Mouse (Mus musculus) thymus, adult 18-20 months (tissue): ENCODE measurements around the gene Stat1.
A peak's percentile ranks its signal among the peaks of the same experiment; 100 is the strongest.

Source experiments
- DNase-seq, 2 experiments: peaks; one replicate each; pipeline ENCODE4 v3.0.0; 2022; ENCODE audit warnings: mixed read lengths in 2 of 2

The Stat1 gene

DNA sequence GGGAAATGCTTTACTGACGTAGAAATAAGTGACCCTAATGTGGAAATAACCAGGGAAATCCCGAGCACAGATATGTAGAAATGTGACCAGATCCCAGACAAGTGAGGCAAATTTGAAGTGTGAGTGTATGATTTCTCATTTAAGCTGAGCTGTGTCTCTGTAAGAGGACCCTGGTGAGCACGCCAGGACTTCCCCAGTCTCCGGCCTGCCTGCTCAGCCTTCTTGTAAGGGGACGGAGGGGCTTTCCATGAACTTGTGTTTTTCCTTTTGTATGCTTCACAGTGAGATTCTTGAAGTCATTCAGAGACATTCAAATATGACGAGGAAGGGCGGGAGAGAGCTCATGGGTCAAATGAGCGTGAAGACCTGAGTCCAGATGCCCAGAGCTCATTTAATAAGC is 14.0 kb downstream of the Stat1 start:
- no peak for DNase-seq

DNA sequence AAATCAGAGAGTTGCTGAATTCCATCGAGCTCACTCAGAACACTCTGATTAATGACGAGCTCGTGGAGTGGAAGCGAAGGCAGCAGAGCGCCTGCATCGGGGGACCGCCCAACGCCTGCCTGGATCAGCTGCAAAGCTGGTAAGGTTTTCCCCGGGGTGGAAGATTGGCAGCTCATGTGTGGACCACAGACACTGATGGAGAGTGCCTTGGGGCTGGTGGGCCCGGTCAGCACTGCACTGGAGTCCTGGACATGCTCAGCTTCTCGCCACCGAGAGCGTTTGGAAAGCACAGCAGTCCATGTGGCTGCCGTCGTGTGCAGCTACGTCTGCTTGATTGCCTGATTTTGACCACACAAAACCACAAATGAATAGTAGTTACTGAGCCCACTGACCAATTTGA is 18.1 kb downstream of the Stat1 start:
- no peak for DNase-seq

DNA sequence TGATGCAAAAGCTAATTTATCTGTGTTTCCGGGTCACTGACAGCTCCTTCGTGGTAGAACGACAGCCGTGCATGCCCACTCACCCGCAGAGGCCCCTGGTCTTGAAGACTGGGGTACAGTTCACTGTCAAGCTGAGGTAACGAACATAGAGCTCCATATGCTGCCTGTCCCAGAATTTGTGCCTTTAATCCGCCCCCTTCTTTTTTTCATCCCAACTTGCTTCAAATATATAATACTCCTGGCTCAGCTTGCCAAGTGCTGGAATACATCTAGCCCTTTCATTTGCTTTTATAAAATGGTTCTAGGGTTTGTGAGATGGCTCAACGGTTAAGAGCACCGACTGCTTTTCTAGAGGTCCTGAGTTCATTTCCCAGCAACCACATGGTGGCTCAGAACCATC is 21.3 kb downstream of the Stat1 start:
- no peak for DNase-seq

DNA sequence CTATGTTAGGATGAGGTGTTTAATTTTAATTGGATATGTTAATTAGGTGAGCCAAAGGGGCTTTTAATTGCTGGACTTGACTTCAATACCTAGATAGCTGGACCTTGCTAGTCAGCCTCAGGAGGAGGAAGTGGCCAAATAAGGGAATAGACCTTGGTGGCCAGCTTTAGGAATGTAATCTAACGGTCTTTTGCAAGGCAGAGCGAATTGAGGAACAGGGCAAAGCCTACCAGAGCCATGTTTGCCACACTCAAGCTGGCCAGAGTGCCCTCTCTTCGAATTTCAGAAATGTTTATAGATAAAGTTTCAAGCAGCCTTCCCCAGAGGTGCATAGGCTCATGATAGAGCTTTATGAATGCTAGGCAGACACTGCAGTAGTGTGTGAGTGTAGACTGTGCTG is 22.2 kb downstream of the Stat1 start:
- no peak for DNase-seq

DNA sequence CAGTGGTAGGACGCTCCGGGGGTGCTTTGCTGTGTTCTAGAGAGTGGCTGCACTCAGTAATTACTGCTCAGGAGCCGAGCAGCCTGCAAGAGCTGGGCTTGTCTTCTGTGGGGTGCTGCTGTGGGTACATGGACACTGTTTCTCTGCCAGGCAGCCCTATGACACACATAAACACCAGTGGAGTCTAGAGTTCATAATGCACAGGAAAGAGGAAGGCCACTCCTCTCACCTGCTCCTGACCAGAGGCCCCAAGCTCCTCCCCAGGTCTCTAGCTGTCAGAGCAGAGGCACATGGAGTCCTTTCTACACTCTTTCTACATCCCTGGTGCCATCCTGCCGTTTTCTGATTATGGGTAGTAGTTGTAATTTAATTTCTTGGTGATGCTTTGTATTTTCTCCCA is 22.9 kb downstream of the Stat1 start:
- no peak for DNase-seq

DNA sequence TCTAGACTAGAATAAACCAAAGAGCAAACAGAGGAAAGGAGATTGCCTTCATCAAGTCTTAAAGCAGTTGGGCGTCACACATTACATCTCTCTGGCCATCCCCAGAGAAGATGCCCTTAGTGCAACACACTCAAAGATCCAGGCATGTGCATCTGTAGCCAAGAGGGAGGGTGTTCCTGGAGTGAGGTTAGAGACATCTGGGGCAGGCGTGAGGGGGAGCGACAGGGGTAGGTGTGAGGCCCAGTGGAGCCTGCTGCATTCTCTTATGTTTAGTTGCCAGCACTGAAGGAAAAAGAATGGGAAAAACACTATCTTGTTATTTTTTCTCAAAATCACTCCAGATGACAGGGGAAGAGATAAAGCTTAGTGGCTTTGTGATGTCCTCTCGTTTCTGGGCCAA is 24.0 kb downstream of the Stat1 start:
- no peak for DNase-seq

DNA sequence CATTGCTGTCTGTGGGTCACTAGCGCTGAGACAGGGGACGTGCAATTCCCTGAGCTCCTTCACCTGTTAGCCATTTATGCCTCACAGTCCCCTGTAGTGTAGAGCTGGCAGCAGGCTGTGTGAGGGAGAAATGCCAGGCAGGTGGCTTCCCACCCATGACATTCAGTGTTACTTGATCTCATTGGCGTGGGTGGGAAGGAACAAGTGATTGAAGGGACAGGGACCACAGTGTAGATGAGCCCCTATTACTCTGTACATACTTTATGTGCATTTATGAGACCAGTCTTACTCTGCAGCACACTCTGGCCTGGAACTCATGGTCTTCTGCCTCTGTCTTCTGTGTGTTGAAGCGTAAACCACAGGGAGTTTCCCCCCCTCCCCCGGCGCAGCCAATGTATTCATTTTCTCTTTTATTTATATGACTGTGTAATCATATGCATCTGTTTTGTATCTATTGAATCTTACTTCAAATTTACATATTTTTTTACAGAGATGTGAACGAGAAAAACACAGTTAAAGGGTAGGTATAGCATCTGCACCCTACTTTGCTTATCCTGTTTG is 24.4 kb downstream of the Stat1 start:
- DNase-seq, result no peak

GRCm38 (mm10) chr1:52144907-52145306 is 25.7 kb downstream of the Stat1 start:
- DNase-seq, result no peak

DNA sequence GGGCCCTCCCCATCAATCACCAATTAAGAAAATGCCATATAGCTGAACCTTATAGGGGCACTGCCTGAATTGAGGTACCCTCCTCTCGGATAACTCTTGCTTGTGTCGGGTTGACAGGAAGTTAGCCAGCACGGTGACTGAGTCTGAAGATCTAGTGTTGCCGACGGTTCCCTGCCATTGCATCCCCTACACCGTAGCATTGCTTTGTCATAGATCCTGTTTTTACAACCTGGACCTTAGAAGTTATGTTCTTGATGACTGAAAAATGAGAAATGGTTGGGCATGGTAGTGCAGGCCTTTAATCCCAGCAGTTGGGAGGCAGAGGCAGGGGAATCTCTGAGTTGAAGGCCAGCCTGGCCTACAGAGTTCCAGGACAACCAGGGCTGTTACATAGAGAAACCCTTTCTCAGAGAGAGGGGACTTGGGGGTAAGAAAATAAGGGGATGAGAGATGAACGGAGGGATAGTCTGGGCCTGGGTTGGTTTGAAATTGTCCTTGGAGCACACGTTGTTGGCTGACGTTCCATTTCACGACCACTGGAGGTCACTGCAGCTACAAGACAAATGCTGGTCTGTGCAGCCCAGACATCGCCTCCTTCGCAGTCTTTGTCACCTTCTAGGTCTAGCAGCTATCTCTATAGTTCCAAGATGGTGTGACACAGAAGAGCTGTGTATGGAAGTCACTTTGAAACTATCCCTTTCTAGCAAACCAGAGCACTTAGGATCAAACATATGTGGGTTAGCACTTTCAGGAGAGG is 27.2 kb downstream of the Stat1 start:
- peak; percentile 25 to 29 for DNase-seq

- DNase-seq, result no peak
Observed at GRCm38 (mm10) chr1:52147431-52147830, 28.2 kb downstream of the Stat1 start.

DNA sequence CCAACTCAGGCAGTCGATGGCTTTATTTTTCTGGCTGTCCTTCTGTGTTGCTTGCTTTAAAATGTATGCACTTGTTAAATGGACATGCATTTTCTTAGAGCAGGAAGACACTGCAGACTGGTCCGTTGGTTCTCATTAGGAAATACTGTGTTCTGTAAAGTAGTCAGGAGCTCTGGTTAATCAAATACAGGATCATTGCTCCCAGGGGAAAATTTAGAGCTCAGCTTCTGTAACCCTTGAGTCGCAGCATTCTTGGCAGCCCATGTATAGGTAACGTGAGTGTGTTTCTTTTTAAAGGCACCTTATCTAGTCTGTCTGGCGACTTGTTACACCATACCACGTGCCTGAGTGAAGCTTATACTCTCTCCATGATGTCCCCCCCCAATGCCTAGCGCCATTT is 28.9 kb downstream of the Stat1 start:
- DNase-seq, result no peak

GRCm38 (mm10) chr1:52148696-52149095 is 29.5 kb downstream of the Stat1 start:
- DNase-seq, result peak; percentile 29 to 52

- peak; percentile 50 to 66 for DNase-seq
Observed at GRCm38 (mm10) chr1:52149934-52150346, 30.7 kb downstream of the Stat1 start.

DNA sequence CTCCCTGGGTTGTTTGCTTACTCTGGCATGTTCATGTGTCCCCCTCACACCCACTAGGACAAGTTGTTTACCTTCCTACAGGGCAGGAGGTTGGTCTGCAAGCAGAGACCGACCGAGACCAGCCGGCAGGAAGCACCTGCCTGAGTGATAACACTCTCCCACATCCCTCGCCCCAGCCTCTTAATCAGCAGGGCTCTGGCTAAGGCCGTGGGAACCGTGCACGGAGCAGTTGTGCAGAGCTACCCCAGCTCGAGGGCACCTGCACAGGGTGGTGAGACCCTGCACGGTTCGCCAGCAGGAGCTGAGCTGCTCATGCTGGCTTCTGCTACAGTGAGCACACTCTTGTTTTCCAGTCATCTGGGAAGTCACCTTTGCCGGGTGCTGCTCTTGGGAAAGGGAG is 31.4 kb downstream of the Stat1 start:
- DNase-seq, result peak; percentile 74 to 82

DNA sequence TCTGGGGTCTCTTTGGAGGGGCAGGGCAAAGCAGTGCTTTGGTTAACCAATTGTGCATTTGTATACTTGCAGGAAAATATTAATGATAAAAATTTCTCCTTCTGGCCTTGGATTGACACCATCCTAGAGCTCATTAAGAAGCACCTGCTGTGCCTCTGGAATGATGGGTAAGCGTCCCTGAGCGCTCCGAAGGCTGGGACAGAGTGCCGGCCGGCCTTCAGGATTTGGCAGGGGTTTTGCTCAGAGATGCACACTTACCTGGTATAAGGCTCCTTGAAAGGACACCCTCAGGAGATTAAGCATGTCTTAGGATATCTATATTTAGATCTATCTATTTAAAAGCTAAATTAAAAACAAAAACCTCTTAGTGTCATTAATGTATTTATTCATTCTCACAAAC is 31.9 kb downstream of the Stat1 start:
- no peak for DNase-seq

DNA sequence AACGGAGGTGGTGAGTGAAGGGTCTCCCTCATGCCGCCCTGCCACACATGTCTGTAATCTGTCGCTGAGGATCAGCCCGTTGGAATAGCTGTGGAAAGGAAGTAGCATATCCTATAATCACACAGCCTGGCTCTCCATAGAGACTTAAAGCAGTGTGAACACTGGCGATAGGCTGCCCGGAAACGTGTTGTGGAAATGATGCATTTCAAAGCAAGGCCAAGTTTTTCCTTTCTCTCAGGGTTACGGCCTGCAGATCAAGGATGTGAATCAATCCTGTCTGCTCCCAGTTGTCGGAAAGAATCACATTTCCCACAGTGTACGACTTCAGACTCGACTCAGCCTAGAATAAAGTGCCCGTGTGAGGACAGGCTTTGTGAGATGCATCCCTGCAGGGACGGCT is 33.1 kb downstream of the Stat1 start:
- DNase-seq, result no peak

- no peak for DNase-seq
Observed at GRCm38 (mm10) chr1:52152936-52153335, 33.7 kb downstream of the Stat1 start.

DNA sequence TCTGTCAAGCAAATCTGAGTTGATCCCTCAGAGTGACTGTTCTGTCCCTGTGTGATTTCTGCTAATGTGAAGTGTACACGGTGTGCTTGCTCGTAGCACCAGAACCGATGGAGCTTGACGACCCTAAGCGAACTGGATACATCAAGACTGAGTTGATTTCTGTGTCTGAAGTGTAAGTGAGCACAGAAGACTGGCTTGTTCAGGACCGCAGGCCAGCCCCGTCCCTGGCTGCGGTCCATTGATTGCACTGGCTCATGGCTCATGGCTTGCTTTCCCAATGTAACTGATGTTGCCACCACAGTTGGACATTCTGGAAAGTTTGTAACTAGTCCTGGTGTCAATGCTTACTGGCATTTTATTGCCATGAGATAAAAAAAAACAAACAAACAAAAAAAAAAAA is 35.6 kb downstream of the Stat1 start:
- no peak for DNase-seq

DNA sequence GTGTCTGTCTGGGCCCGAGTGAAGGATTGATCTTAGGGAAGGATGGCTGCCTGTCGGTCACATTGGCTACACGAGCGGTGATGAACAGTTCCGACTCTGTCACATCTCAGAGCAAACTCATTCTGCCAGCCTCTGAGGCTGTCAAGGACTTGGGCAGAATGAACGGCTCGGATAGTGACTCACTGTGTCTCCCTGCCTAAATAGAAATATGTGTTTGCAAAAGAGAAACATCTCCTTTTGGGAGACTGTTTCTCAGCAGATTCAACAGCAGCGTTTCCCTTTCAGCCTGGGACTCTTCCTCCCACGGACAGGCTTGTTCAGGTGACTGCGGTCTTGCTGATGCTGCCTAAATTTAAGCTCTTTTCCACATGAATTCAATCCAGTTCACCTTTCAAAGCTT is 37.1 kb downstream of the Stat1 start:
- DNase-seq, result no peak

GRCm38 (mm10) chr1:52158040-52158439 is 38.8 kb downstream of the Stat1 start:
- DNase-seq, result no peak

GRCm38 (mm10) chr1:52158490-52159381 is 39.5 kb downstream of the Stat1 start:
- DNase-seq, result no peak

- DNase-seq, result no peak
Observed at GRCm38 (mm10) chr1:52161151-52161550, 41.9 kb downstream of the Stat1 start.

GRCm38 (mm10) chr1:52163707-52164457 is 44.6 kb downstream of the Stat1 start:
- no peak for DNase-seq
